Mouse (Mus musculus) thymus, adult 2 months (tissue): ENCODE data around the gene Dsn1.

Source experiments
- CTCF ChIP-seq: fragments of 200-500 bp; IDR thresholded peaks from 2 replicates; pipeline ENCODE4 v1.5.1; 2012; ENCODE audit warnings: mild to moderate bottlenecking, control low read depth, low read length, moderate library complexity, borderline replicate concordance; ENCODE audit not compliant: control insufficient read depth, poor library complexity, insufficient read depth; ENCODE audit errors: extremely low read depth
- POLR2A ChIP-seq: fragments of 200-500 bp; IDR thresholded peaks from 2 replicates; pipeline ENCODE4 v1.6.1; 2012; ENCODE audit warnings: mild to moderate bottlenecking, low read length, control low read depth, moderate library complexity; ENCODE audit not compliant: control insufficient read depth, poor library complexity, insufficient read depth; ENCODE audit errors: extremely low read depth

DNA sequence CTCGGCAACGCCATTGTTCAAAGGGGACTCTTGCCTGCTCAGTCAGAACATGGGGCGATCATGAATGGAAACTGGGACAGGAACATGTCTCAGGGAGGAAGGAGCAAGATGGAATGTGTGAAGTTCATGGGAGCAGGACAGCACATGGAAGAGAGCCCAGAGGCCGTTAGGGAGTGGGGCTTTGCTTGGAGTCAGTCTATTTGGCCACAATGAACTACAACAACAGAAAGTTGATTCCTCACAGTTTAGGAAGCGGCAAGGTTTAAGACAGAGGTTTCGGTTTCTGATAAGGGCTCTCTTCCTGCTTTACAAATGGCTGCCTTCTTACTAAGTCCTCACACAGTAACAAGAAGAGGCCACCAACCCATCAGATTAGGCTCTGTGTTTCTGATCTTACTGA is 39.6 kb downstream of the Dsn1 start:
- no peak for TF ChIP-seq CTCF
- no peak for TF ChIP-seq POLR2A
